Mouse (Mus musculus): ENCODE measurements at regions not wholly inside any gene's neighbourhood (a gene's known extent, or its start where the extent isn't known, plus 50 kb on each side); places are given as distances from the start of the nearest gene placed in this dataset.
A peak's percentile ranks its signal among the peaks of the same experiment; 100 is the strongest.

GRCm38 (mm10) chr5:52309317-52310060 lies 54.1 kb upstream of the Sod3 start:
- Histone ChIP-seq H3K27me3 (no peaks in the 10 kb centered on the region), H3K27ac (replicated peaks) (no peak overlapping the region), H3K4me2 (replicated peaks) (no peak overlapping the region), H3K36me3 (no peaks in the 10 kb centered on the region), H3K4me3 (replicated peaks) (no peak overlapping the region), H3K9me3 (replicated peaks) (no peaks in the 10 kb centered on the region), H3K9ac (no peak overlapping the region), H3K4me1 (peaks cover 4% of the 10 kb centered on the region; the same call in 1 of the 2 replicates)
- WGBS = 77% methylated on average over 11 of the region's 11 CpGs
- ATAC-seq (ENCODE audit: insufficient number of reproducible peaks, low FRiP score, low TSS enrichment, low read depth) = no peak

DNA sequence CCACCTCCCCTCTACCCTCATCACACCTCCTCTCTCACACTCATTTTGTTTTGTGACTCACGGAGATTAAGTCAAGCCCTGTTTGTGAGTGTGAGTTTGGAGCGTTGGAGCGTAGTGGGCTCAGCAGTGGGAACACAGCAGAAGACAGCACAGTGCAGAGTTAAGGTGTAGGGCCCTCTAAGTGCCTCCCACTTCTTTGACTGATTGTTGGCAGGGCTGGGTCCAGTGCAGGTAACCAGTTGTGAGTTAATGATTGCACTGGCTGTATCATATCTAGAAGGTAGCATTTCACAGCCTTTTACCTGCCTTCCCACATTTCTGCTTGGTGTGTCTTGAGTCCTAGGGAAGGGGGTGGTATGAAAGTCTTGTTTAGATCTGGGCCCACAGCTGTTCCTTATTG lies 67.3 kb upstream of the Sod3 start:
- H3K4me1 ChIP-seq = 0 out of 2 replicates have a peak, but pooled peaks cover 3% of the 10 kb centered on the region
- H3K36me3 ChIP-seq = no peaks in the 10 kb centered on the region
- ATAC-seq (ENCODE audit: insufficient number of reproducible peaks, low FRiP score, low TSS enrichment, low read depth) = no peak; the same call in 1 of the 2 replicates
- no peaks in the 10 kb centered on the region for H3K27me3 ChIP-seq
- no peaks in the 10 kb centered on the region for H3K9me3 ChIP-seq (replicated peaks)
- no peak overlapping the region for H3K4me3 ChIP-seq (replicated peaks)
- no peak overlapping the region for H3K27ac ChIP-seq (replicated peaks)
- 73% methylated on average over 3 of the region's 3 CpGs for WGBS
- no peak overlapping the region for H3K9ac ChIP-seq
- no peak overlapping the region for H3K4me2 ChIP-seq (replicated peaks)

DNA sequence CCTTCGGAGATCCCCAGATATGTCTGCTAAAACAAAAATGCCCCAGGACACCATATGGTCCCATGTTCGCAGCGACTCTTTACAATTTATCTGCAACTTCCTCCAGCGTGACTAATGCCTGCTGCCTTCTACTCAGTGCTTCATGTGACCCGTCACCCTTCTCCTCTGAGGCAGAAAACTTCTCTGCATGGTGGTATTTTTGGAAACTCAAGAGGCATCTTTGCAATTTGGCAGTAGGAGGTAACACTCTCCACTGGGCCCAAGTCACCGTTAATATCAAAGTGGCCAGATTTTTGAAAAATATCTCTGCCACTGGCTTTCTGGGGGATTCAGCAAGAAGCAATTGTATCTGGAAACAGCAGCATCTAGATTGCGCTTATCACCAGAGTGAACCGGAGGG lies 69.1 kb upstream of the Sod3 start:
- Histone ChIP-seq H3K4me2 (replicated peaks) (no peak overlapping the region), H3K9me3 (replicated peaks) (no peaks in the 10 kb centered on the region), H3K4me1 (0 out of 2 replicates have a peak, but pooled peaks cover 3% of the 10 kb centered on the region), H3K36me3 (no peaks in the 10 kb centered on the region), H3K4me3 (replicated peaks) (no peak overlapping the region), H3K9ac (no peak overlapping the region), H3K27ac (replicated peaks) (no peak overlapping the region), H3K27me3 (no peaks in the 10 kb centered on the region)
- no peak for ATAC-seq (ENCODE audit: insufficient number of reproducible peaks, low FRiP score, low TSS enrichment, low read depth)
- 37% methylated on average over 8 of the region's 8 CpGs for WGBS

- H3K4me2 ChIP-seq (replicated peaks) = no peak overlapping the region
- no peaks in the 10 kb centered on the region for H3K4me1 ChIP-seq
- H3K36me3 ChIP-seq = no peaks in the 10 kb centered on the region
- H3K4me3 ChIP-seq (replicated peaks) = no peak overlapping the region
- 75% methylated on average over 1 of the region's 1 CpGs for WGBS
- ATAC-seq (ENCODE audit: insufficient number of reproducible peaks, low FRiP score, low TSS enrichment, low read depth) = no peak
- no peak overlapping the region for H3K27ac ChIP-seq (replicated peaks)
- no peaks in the 10 kb centered on the region for H3K9me3 ChIP-seq (replicated peaks)
- no peaks in the 10 kb centered on the region for H3K27me3 ChIP-seq
- H3K9ac ChIP-seq = no peak overlapping the region
These were observed 75.3 kb upstream of the Sod3 start for GRCm38 (mm10) chr5:52288319-52288718.

DNA sequence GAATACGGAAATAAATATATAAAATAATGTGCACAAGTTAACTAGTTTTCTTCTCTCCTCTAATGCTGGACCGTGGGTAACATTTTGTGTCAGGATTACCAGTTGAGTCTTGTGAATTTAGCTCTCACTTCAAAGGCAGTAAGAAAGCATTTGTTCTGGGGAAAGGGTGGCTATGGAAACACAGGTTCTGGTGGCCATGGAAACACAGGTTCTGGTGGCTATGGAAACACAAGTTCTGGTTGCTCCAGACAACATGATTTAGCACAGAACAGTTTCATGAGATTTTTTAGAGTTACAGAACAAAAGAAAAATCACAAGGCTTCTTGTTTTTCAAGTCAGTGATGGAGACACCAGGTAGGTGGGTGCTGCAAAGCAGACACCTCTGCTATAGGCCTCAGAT lies 82.7 kb upstream of the Sod3 start:
- Histone ChIP-seq H3K36me3 (no peaks in the 10 kb centered on the region), H3K4me2 (replicated peaks) (no peak overlapping the region), H3K4me3 (replicated peaks) (no peak overlapping the region), H3K9ac (no peak overlapping the region), H3K27me3 (no peaks in the 10 kb centered on the region), H3K9me3 (replicated peaks) (no peaks in the 10 kb centered on the region), H3K4me1 (no peaks in the 10 kb centered on the region), H3K27ac (replicated peaks) (no peak overlapping the region)
- no peak for ATAC-seq (ENCODE audit: insufficient number of reproducible peaks, low FRiP score, low TSS enrichment, low read depth)
- WGBS = 79% methylated on average over 2 of the region's 2 CpGs

DNA sequence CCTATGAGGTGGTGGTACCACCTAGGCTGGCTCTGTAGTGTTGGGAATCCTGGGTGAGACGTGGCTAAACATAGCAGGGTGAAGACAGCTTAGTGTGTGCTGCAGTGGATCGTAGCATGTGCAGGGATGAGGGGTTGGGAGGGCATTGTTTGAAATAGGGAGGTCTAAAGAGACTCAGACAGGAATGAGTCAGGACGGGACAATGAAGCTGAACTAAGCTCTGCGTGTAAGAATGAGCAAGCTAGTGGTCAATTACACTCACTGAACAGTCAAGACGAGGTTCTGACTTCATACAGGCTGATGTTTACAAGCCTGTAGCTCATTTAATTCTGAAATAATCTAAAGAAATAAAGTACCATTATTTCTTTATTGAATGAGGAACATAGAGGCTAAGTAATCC lies 85.5 kb upstream of the Sod3 start:
- no peak overlapping the region for H3K4me3 ChIP-seq (replicated peaks)
- no peaks in the 10 kb centered on the region for H3K9me3 ChIP-seq (replicated peaks)
- no peaks in the 10 kb centered on the region for H3K27me3 ChIP-seq
- no peak overlapping the region for H3K4me2 ChIP-seq (replicated peaks)
- WGBS = 83% methylated on average over 5 of the region's 5 CpGs
- no peak overlapping the region for H3K27ac ChIP-seq (replicated peaks)
- no peaks in the 10 kb centered on the region for H3K4me1 ChIP-seq
- no peaks in the 10 kb centered on the region for H3K36me3 ChIP-seq
- no peak overlapping the region for H3K9ac ChIP-seq
- ATAC-seq (ENCODE audit: insufficient number of reproducible peaks, low FRiP score, low TSS enrichment, low read depth) = no peak

DNA sequence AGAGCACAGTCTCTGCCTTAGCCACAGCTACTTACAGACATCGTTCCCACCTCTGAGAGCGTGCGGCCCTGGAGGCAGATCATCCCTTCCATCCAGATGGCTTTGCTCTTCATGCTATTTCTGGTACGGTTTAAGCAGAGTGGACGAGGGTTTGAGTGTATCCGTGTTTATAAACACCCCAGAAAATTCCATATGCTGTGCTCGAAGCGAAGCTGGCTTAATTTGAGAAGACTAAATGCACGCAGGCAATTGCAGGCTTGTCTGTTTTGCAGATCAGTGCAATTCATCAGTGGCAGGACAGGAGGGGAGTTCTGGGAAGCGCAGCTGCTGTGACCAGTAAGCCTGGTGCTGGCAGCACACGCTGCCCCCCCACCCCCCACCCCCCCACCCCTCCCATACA lies 72.9 kb upstream of the Dhx15 start:
- no peak overlapping the region for H3K4me2 ChIP-seq (replicated peaks)
- no peaks in the 10 kb centered on the region for H3K9me3 ChIP-seq (replicated peaks)
- H3K4me1 ChIP-seq = no peaks in the 10 kb centered on the region
- no peaks in the 10 kb centered on the region for H3K27me3 ChIP-seq
- no peak for ATAC-seq (ENCODE audit: insufficient number of reproducible peaks, low FRiP score, low TSS enrichment, low read depth)
- whole genome bisulfite sequencing = 69% methylated on average over 10 of the region's 11 CpGs
- no peak overlapping the region for H3K4me3 ChIP-seq (replicated peaks)
- no peak overlapping the region for H3K27ac ChIP-seq (replicated peaks)
- H3K36me3 ChIP-seq = no peaks in the 10 kb centered on the region
- H3K9ac ChIP-seq = no peak overlapping the region

GRCm38 (mm10) chr5:52258075-52258474 lies 67.8 kb upstream of the Dhx15 start:
- ATAC-seq (ENCODE audit: insufficient number of reproducible peaks, low FRiP score, low TSS enrichment, low read depth) = no peak
- Histone ChIP-seq H3K27ac (replicated peaks) (no peak overlapping the region), H3K9me3 (replicated peaks) (no peaks in the 10 kb centered on the region), H3K9ac (no peak overlapping the region), H3K36me3 (no peaks in the 10 kb centered on the region), H3K4me2 (replicated peaks) (no peak overlapping the region), H3K27me3 (no peaks in the 10 kb centered on the region), H3K4me1 (peaks cover 7% of the 10 kb centered on the region; the same call in 1 of the 2 replicates), H3K4me3 (replicated peaks) (no peak overlapping the region)
- 87% methylated on average over 2 of the region's 2 CpGs for WGBS

DNA sequence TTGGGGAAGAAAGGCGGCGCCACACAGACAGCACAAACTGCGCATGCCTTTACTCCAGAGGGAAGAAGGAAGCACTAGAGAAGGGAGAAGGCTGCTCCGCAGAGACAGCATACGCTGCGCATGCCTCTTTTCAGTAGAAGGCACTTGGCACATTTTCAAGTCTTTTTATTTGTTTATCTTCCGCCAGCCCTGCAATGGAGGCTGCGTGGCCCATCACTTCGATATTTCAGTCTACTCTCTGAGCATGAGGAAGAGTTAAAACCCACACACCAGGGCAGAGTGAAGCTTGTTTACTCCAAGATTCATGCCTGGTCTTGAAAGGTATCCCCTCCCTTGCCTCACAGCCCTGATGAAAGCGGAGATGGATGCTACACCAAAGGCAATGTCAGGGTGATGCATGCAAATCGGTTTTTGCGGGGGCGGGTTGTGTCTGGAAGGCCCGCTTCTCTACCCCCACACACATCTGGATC lies 64.3 kb upstream of the Dhx15 start:
- peak overlapping the region; percentile 33 for H3K4me2 ChIP-seq (replicated peaks)
- no peak; the same call in 1 of the 2 replicates for ATAC-seq (ENCODE audit: insufficient number of reproducible peaks, low FRiP score, low TSS enrichment, low read depth)
- H3K27me3 ChIP-seq = no peaks in the 10 kb centered on the region
- WGBS = 35% methylated on average over 14 of the region's 14 CpGs
- H3K27ac ChIP-seq (replicated peaks) = peak overlapping the region; percentile 48; the same call in 1 of the 2 replicates
- H3K4me1 ChIP-seq = peaks cover 7% of the 10 kb centered on the region; the same call in 1 of the 2 replicates
- peak overlapping the region; percentile 19 for H3K4me3 ChIP-seq (replicated peaks)
- H3K9me3 ChIP-seq (replicated peaks) = no peaks in the 10 kb centered on the region
- no peaks in the 10 kb centered on the region for H3K36me3 ChIP-seq
- H3K9ac ChIP-seq = no peak overlapping the region

DNA sequence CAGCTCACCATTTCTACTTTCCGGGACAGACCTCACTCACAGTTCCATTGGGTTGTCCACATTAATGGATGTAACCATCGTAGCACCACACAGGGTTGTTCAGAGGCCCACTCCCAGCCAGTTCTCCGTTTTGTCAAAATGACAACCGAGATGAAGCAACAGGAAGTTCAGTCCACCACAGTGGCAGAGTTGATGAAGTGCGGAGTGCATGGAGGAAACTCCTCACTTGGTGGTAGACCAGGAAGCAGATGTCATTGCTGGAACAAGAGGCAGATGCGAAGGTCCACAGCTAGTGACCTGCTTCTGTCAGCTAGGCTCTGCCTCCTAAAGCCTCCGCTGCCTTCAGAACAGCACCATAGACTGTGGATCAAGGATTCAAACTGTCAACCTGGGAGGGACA lies 59.5 kb upstream of the Dhx15 start:
- Histone ChIP-seq H3K4me3 (replicated peaks) (no peak overlapping the region), H3K9ac (no peak overlapping the region), H3K36me3 (no peaks in the 10 kb centered on the region), H3K4me1 (peaks cover 3% of the 10 kb centered on the region; the same call in 1 of the 2 replicates), H3K4me2 (replicated peaks) (no peak overlapping the region), H3K27ac (replicated peaks) (no peak overlapping the region), H3K9me3 (replicated peaks) (no peaks in the 10 kb centered on the region), H3K27me3 (no peaks in the 10 kb centered on the region)
- WGBS = 84% methylated on average over 7 of the region's 7 CpGs
- no peak for ATAC-seq (ENCODE audit: insufficient number of reproducible peaks, low FRiP score, low TSS enrichment, low read depth)

- no peaks in the 10 kb centered on the region for H3K36me3 ChIP-seq
- WGBS = 74% methylated on average over 4 of the region's 4 CpGs
- H3K4me3 ChIP-seq (replicated peaks) = no peak overlapping the region
- H3K4me2 ChIP-seq (replicated peaks) = no peak overlapping the region
- H3K9ac ChIP-seq = no peak overlapping the region
- H3K27ac ChIP-seq (replicated peaks) = no peak overlapping the region; the same call in 1 of the 2 replicates
- H3K9me3 ChIP-seq (replicated peaks) = no peaks in the 10 kb centered on the region
- ATAC-seq (ENCODE audit: insufficient number of reproducible peaks, low FRiP score, low TSS enrichment, low read depth) = no peak
- no peaks in the 10 kb centered on the region for H3K4me1 ChIP-seq
- no peaks in the 10 kb centered on the region for H3K27me3 ChIP-seq
These were observed 53.6 kb upstream of the Dhx15 start for GRCm38 (mm10) chr5:52243931-52244330.

- Histone ChIP-seq H3K9me3 (replicated peaks) (no peaks in the 10 kb centered on the region), H3K4me3 (replicated peaks) (no peak overlapping the region), H3K27me3 (no peaks in the 10 kb centered on the region), H3K36me3 (no peaks in the 10 kb centered on the region), H3K27ac (replicated peaks) (no peak overlapping the region), H3K4me2 (replicated peaks) (no peak overlapping the region), H3K4me1 (no peaks in the 10 kb centered on the region), H3K9ac (no peak overlapping the region)
- 37% methylated on average over 2 of the region's 2 CpGs for WGBS
- ATAC-seq (ENCODE audit: insufficient number of reproducible peaks, low FRiP score, low TSS enrichment, low read depth) = no peak
These were observed 52.1 kb upstream of the Dhx15 start for GRCm38 (mm10) chr5:52242414-52242813.

All from embryonic facial prominence, embryonic 15.5 days (tissue).